Mouse (Mus musculus): ENCODE data around the gene Crb1.

DNA sequence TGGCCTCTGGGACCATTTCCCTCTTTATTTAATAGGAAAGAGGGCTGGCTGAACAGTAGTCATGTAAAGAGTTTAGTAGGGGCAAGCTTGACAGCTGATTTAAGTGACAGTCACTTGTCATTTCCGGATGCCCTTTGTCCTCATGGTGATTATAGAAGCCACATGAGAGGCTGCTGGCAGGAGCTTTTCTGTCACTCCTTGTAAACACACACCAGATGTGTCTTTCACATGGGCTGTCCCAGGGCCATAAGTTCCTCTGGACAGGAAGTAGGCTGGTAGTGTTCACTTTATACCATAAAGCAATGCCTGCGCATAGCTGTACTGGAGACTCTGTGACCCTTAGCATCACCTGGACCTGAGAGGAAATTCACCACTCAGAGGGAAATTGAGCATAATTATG lies 182.9 kb downstream of the Crb1 start:
- TF ChIP-seq CTCF (IDR thresholded peaks at IDR 0.05; ENCODE audit: insufficient read depth, low read length), result no peak
- TF ChIP-seq POLR2A (IDR thresholded peaks at IDR 0.05; ENCODE audit: borderline replicate concordance, extremely low read depth, low read depth, low read length), result no peak
